Mouse (Mus musculus): ENCODE measurements around the gene Arpc5l. TPM values are rescaled to one million over a fixed set of nuclear protein-coding genes. Genes with fewer than 3 reads are reported as not detected.
A peak's percentile ranks its signal among the peaks of the same experiment; 100 is the strongest.

Arpc5l gene
- polyA plus RNA-seq, 2 experiments = 29.8 to 54.1 TPM

- no peak overlapping the region for H3K4me3 ChIP-seq (ENCODE audit: insufficient read depth in 1 of 2, low read depth in 2 of 2, low read length in 2 of 2)
- no peaks in the 10 kb centered on the region for H3K9me3 ChIP-seq (ENCODE audit: control insufficient read depth, low read length)
- H3K4me1 ChIP-seq (replicated peaks; ENCODE audit: control insufficient read depth in 2 of 2, insufficient read depth in 2 of 2, low read length in 1 of 2) = peaks cover 5 to 6% of the 10 kb centered on the region in 2 experiments; a peak in 3 of 4 replicates
- DNase-seq (ENCODE audit: low read depth in 3 of 3, low spot score in 3 of 3) (no peak), ATAC-seq (ENCODE audit: insufficient read depth) (no peak)
- no peak overlapping the region for H3K27ac ChIP-seq
- H3K27me3 ChIP-seq (ENCODE audit: control insufficient read depth, insufficient read depth, low read length) = no peaks in the 10 kb centered on the region; the same call in 1 of the 2 replicates
- TF ChIP-seq EP300 (IDR thresholded peaks at IDR 0.05; ENCODE audit: low read depth) (no peak), CTCF (IDR thresholded peaks at IDR 0.05; ENCODE audit: low read depth) (no peak)
- H3K36me3 ChIP-seq (replicated peaks; ENCODE audit: control insufficient read depth, insufficient read depth, low read depth) = no peaks in the 10 kb centered on the region
- no peak overlapping the region for H3K4me2 ChIP-seq (ENCODE audit: low read depth)
- 69% methylated on average over 20 of the region's 21 CpGs for WGBS (ENCODE audit: insufficient replicate concordance)
- H3K9ac ChIP-seq (replicated peaks) = no peak overlapping the region
These were observed 29.0 kb upstream of the Arpc5l start for GRCm38 (mm10) chr2:38975941-38976805.

DNA sequence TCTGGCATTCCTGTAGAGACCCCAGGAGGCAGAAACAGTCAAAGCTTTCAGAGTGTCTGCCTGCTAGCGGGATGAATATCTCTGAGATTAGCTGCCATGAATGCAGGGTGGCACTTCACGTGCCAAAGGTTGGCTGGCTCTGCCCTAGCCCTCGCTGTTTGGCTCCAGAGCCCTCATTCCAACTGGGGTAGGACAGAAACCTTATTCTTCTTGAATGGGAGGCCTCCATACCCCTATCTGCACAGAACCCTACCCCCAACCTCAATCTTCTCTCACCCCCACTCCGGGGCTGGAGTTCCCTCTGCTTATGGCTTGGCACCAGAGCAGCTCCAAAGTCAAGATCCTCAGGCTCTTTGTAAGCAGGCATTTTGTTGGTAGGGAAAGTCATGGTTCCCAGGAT, 27.3 kb upstream of the Arpc5l start:
- 68% methylated on average over 4 of the region's 4 CpGs for WGBS (ENCODE audit: insufficient replicate concordance)
- ATAC-seq (ENCODE audit: insufficient read depth) (no peak), DNase-seq (ENCODE audit: low read depth in 3 of 3, low spot score in 3 of 3) (no peak)
- Histone ChIP-seq H3K9me3 (ENCODE audit: control insufficient read depth, low read length) (no peaks in the 10 kb centered on the region), H3K4me3 (ENCODE audit: insufficient read depth in 1 of 2, low read depth in 2 of 2, low read length in 2 of 2) (no peak overlapping the region), H3K27me3 (ENCODE audit: control insufficient read depth, insufficient read depth, low read length) (no peaks in the 10 kb centered on the region; the same call in 1 of the 2 replicates), H3K27ac (no peak overlapping the region), H3K36me3 (replicated peaks; ENCODE audit: control insufficient read depth, insufficient read depth, low read depth) (no peaks in the 10 kb centered on the region), H3K4me2 (ENCODE audit: low read depth) (no peak overlapping the region), H3K9ac (replicated peaks) (no peak overlapping the region), H3K4me1 (replicated peaks; ENCODE audit: control insufficient read depth in 2 of 2, insufficient read depth in 2 of 2, low read length in 1 of 2) (peaks cover 4 to 6% of the 10 kb centered on the region in 2 experiments; a peak in 3 of 4 replicates)
- no peak for TF ChIP-seq CTCF (IDR thresholded peaks at IDR 0.05; ENCODE audit: low read depth)
- no peak for TF ChIP-seq EP300 (IDR thresholded peaks at IDR 0.05; ENCODE audit: low read depth)

DNA sequence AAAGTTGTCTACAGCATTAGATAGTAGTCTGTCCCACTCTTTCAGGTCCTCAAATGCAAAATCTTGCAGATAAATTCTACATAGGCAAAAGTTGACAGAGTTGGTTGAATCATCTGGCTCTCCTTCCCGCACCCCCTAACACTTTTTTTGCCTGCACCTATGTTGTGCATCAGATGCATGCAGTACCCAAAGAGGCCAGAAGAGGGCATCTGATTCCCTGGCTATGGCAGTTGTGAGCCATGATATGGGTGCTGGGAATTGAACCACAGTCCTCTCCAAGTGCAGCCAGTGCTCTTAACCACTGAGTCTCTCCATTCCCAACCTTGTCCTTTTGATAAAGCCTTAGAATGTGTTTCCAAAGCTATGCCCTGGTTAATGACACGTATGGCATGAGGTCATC, 21.7 kb upstream of the Arpc5l start:
- no peak overlapping the region for H3K27ac ChIP-seq
- peaks cover 7 to 8% of the 10 kb centered on the region in 2 experiments for H3K4me1 ChIP-seq (replicated peaks; ENCODE audit: control insufficient read depth in 2 of 2, insufficient read depth in 2 of 2, low read length in 1 of 2)
- no peak overlapping the region for H3K4me3 ChIP-seq (ENCODE audit: insufficient read depth in 1 of 2, low read depth in 2 of 2, low read length in 2 of 2)
- H3K4me2 ChIP-seq (ENCODE audit: low read depth) = no peak overlapping the region
- DNase-seq (ENCODE audit: low read depth in 3 of 3, low spot score in 3 of 3) (no peak), ATAC-seq (ENCODE audit: insufficient read depth) (no peak)
- no peaks in the 10 kb centered on the region for H3K36me3 ChIP-seq (replicated peaks; ENCODE audit: control insufficient read depth, insufficient read depth, low read depth)
- no peak overlapping the region for H3K9ac ChIP-seq (replicated peaks)
- H3K27me3 ChIP-seq (ENCODE audit: control insufficient read depth, insufficient read depth, low read length) = no peaks in the 10 kb centered on the region
- WGBS (ENCODE audit: insufficient replicate concordance) = 93% methylated on average over 2 of the region's 2 CpGs
- H3K9me3 ChIP-seq (ENCODE audit: control insufficient read depth, low read length) = peaks cover 4% of the 10 kb centered on the region
- peak; percentile 71 for TF ChIP-seq CTCF (IDR thresholded peaks at IDR 0.05; ENCODE audit: low read depth)
- TF ChIP-seq EP300 (IDR thresholded peaks at IDR 0.05; ENCODE audit: low read depth) = no peak

GRCm38 (mm10) chr2:38986580-38986979, 18.6 kb upstream of the Arpc5l start:
- no peak for ATAC-seq (ENCODE audit: insufficient read depth)
- Histone ChIP-seq H3K9ac (replicated peaks) (no peak overlapping the region), H3K27ac (no peak overlapping the region), H3K27me3 (ENCODE audit: control insufficient read depth, insufficient read depth, low read length) (no peaks in the 10 kb centered on the region), H3K4me1 (replicated peaks; ENCODE audit: control insufficient read depth in 2 of 2, insufficient read depth in 2 of 2, low read length in 1 of 2) (peaks cover 13 to 17% of the 10 kb centered on the region in 2 experiments), H3K9me3 (ENCODE audit: control insufficient read depth, low read length) (peaks cover 4% of the 10 kb centered on the region), H3K36me3 (replicated peaks; ENCODE audit: control insufficient read depth, insufficient read depth, low read depth) (no peaks in the 10 kb centered on the region), H3K4me3 (ENCODE audit: insufficient read depth in 1 of 2, low read depth in 2 of 2, low read length in 2 of 2) (no peak overlapping the region), H3K4me2 (ENCODE audit: low read depth) (no peak overlapping the region)
- 54% methylated on average over 3 of the region's 3 CpGs for WGBS (ENCODE audit: insufficient replicate concordance)
- TF ChIP-seq EP300 (IDR thresholded peaks at IDR 0.05; ENCODE audit: low read depth) (no peak), CTCF (IDR thresholded peaks at IDR 0.05; ENCODE audit: low read depth) (no peak)
- DNase-seq (ENCODE audit: low read depth in 3 of 3, low spot score in 3 of 3) = no peak

GRCm38 (mm10) chr2:38987371-38987770, 17.8 kb upstream of the Arpc5l start:
- no peak for TF ChIP-seq CTCF (IDR thresholded peaks at IDR 0.05; ENCODE audit: low read depth)
- TF ChIP-seq EP300 (IDR thresholded peaks at IDR 0.05; ENCODE audit: low read depth) = no peak
- ATAC-seq (ENCODE audit: insufficient read depth) (no peak), DNase-seq (ENCODE audit: low read depth in 3 of 3, low spot score in 3 of 3) (no peak)
- Histone ChIP-seq H3K36me3 (replicated peaks; ENCODE audit: control insufficient read depth, insufficient read depth, low read depth) (no peaks in the 10 kb centered on the region), H3K9ac (replicated peaks) (no peak overlapping the region), H3K9me3 (ENCODE audit: control insufficient read depth, low read length) (peaks cover 4% of the 10 kb centered on the region), H3K4me3 (ENCODE audit: insufficient read depth in 1 of 2, low read depth in 2 of 2, low read length in 2 of 2) (no peak overlapping the region), H3K4me2 (ENCODE audit: low read depth) (no peak overlapping the region), H3K27me3 (ENCODE audit: control insufficient read depth, insufficient read depth, low read length) (no peaks in the 10 kb centered on the region), H3K4me1 (replicated peaks; ENCODE audit: control insufficient read depth in 2 of 2, insufficient read depth in 2 of 2, low read length in 1 of 2) (peaks cover 13 to 22% of the 10 kb centered on the region in 2 experiments), H3K27ac (no peak overlapping the region)
- 67% methylated on average over 1 of the region's 1 CpGs for WGBS (ENCODE audit: insufficient replicate concordance)
